Mouse (Mus musculus) small intestine, adult 2 months (tissue): ENCODE results near the gene Ulk4. TPM values are rescaled to one million over a fixed set of nuclear protein-coding genes. Genes with fewer than 3 reads are reported as not detected.

Source experiments
- H3K27ac ChIP-seq: fragments of 200-500 bp; 2 replicates; pipeline ENCODE4 v1.5.1; 2012; ENCODE audit warnings: low read depth, low read length, control low read depth, inconsistent platforms; ENCODE audit not compliant: insufficient read depth
- H3K27me3 ChIP-seq: fragments of 200-500 bp; 2 replicates; pipeline ENCODE4 v1.6.1; 2012; ENCODE audit warnings: mild to moderate bottlenecking, moderate library complexity, low read length, inconsistent platforms; ENCODE audit not compliant: control insufficient read depth, insufficient read depth
- H3K36me3 ChIP-seq: fragments of 200-500 bp; 2 replicates; pipeline ENCODE4 v1.6.1; 2012; ENCODE audit warnings: mild to moderate bottlenecking, low read length, control low read depth, inconsistent platforms; ENCODE audit not compliant: control insufficient read depth, insufficient read depth
- H3K4me1 ChIP-seq: fragments of 200-500 bp; 2 replicates; pipeline ENCODE4 v1.6.1; 2012; ENCODE audit warnings: low read length, inconsistent platforms, mixed read lengths; ENCODE audit not compliant: control insufficient read depth, insufficient read depth, insufficient read length
- H3K4me3 ChIP-seq: fragments of 200-500 bp; 2 replicates; pipeline ENCODE4 v1.5.1; 2012; ENCODE audit warnings: low read depth, mild to moderate bottlenecking, control low read depth, inconsistent platforms, low read length, moderate library complexity
- CTCF ChIP-seq: fragments of 200-500 bp; IDR thresholded peaks from 2 replicates; pipeline ENCODE4 v1.5.1; 2012; ENCODE audit warnings: low read depth, mild to moderate bottlenecking, control low read depth, inconsistent platforms, low read length, moderate library complexity, mixed read lengths; ENCODE audit not compliant: insufficient replicate concordance, insufficient read length; ENCODE audit errors: extremely low read depth
- POLR2A ChIP-seq: fragments of 200-500 bp; IDR thresholded peaks from 2 replicates; pipeline ENCODE4 v1.6.1; 2012; ENCODE audit warnings: low read depth, mild to moderate bottlenecking, control low read depth, inconsistent platforms, low read length, moderate library complexity
- WGBS: fragments of 180-500 bp; shearing (Covaris S2); methylation state at CpG from one replicate; pipeline ENCODE4 v1.1.7; 2018; 5-methylcytosine and 5-hydroxymethylcytosine counted together
- polyA plus RNA-seq: library from polyadenylated mRNA; depleted of rRNA; stranded (reverse); fragments of >200 nt; gene quantifications from 2 replicates; pipeline ENCODE4 v1.2.3, GENCODE M21; 2012

Ulk4 gene
- polyA plus RNA-seq, 1 experiment: 0.65 TPM

- 54% methylated on average over 6 of the region's 6 CpGs for WGBS
- H3K4me3 ChIP-seq: no peak overlapping the region
- H3K27ac ChIP-seq: no peak overlapping the region
- no peaks in the 10 kb centered on the region for H3K36me3 ChIP-seq
- H3K27me3 ChIP-seq: no peaks in the 10 kb centered on the region
- no peaks in the 10 kb centered on the region for H3K4me1 ChIP-seq
- no peak for TF ChIP-seq POLR2A
- TF ChIP-seq CTCF: no peak
Observed at GRCm38 (mm10) chr9:121035296-121035695, 241.7 kb downstream of the Ulk4 start.

- Histone ChIP-seq H3K27me3 (no peaks in the 10 kb centered on the region), H3K4me1 (no peaks in the 10 kb centered on the region), H3K27ac (no peak overlapping the region), H3K36me3 (no peaks in the 10 kb centered on the region), H3K4me3 (no peak overlapping the region)
- no peak for TF ChIP-seq POLR2A
- TF ChIP-seq CTCF: no peak
- WGBS: 74% methylated on average over 4 of the region's 4 CpGs
Observed at GRCm38 (mm10) chr9:121033596-121033995, 243.4 kb downstream of the Ulk4 start.

DNA sequence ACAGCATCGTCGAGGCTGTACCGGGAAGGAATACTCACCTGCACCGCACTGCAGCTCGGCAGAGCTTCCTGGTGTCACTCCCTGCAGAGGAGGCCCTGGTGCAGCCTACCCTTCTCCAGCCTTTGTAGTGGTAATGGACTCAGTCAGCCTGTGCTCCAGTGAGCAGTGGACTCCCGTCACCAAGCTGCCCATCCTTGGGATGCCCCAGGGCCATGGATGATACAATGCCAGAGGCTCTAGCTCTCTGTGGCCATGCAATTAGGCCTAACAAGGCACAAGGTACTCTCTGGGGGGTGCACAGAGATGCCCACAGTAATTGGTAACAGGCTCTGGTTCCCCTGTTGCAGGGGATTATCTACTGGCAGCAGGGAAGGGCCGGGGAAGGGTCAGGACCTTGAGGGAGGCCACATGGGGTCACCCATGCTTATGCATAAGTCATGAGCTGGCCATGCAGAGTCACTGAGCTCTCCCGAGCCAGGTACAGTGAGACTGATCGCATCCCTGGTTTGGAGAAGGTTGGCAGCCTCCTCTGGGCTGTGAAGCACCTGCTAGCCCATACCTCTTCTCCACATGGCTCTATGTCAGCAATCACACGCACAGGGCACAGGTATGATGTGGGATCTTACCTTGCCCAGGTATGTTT lies 244.6 kb downstream of the Ulk4 start:
- Histone ChIP-seq H3K36me3 (no peaks in the 10 kb centered on the region), H3K4me3 (no peak overlapping the region), H3K27me3 (no peaks in the 10 kb centered on the region), H3K27ac (no peak overlapping the region), H3K4me1 (no peaks in the 10 kb centered on the region)
- 83% methylated on average over 10 of the region's 10 CpGs for WGBS
- no peak for TF ChIP-seq CTCF
- TF ChIP-seq POLR2A: no peak

DNA sequence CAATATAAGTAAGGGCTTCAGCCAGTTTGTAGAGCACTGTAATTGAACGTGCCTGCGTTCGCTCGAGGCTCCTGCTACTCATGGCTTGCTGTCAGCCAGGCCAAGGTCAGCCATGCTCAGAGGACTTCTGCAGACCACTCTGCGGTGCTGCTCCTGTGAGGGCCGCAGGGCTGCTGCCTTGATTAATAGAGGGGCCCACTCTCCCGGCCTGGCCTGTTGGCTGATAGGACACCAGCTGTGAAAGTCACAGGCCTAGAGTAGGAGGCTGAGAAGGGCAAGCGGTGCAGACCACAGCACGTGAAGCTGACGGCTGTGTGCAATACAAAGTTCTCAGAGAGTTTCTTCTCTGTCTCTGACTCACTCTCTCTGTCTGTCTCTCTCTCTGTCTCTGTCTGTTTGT lies 246.0 kb downstream of the Ulk4 start:
- H3K27ac ChIP-seq: no peak overlapping the region

DNA sequence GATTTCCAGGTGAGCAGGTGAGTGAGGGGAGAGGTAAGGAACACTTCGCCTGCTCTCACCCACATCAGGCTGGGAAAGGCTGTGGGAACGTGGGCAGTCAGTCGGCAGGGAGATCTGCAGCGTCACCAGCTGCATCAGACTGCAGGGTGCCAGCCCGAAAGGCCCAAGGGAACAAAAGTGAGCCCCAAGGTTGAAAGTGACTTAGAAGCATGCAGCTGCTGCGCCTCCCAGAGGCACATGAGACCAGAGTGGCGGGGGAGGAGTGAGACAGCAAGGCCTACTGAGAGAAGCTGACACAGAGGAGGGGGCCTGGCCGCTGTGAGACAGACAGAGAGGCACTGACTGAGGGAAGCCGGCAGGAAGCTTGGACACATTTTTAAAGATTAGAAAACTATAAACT lies 247.2 kb downstream of the Ulk4 start:
- no peak overlapping the region for H3K27ac ChIP-seq
- no peaks in the 10 kb centered on the region for H3K4me1 ChIP-seq
- H3K4me3 ChIP-seq: no peak overlapping the region
- 72% methylated on average over 9 of the region's 9 CpGs for WGBS
- H3K27me3 ChIP-seq: no peaks in the 10 kb centered on the region
- H3K36me3 ChIP-seq: no peaks in the 10 kb centered on the region
- no peak for TF ChIP-seq CTCF
- TF ChIP-seq POLR2A: no peak

More for the DNA sequence above, 246.0 kb downstream of the Ulk4 start:
- WGBS: 70% methylated on average over 10 of the region's 10 CpGs
- no peak overlapping the region for H3K4me3 ChIP-seq
- TF ChIP-seq POLR2A (no peak), CTCF (no peak)
- no peaks in the 10 kb centered on the region for H3K4me1 ChIP-seq
- H3K27me3 ChIP-seq: no peaks in the 10 kb centered on the region
- no peaks in the 10 kb centered on the region for H3K36me3 ChIP-seq

- no peak overlapping the region for H3K27ac ChIP-seq
- H3K36me3 ChIP-seq: no peaks in the 10 kb centered on the region
- no peaks in the 10 kb centered on the region for H3K4me1 ChIP-seq
- H3K4me3 ChIP-seq: no peak overlapping the region
- TF ChIP-seq CTCF (no peak), POLR2A (no peak)
- no peaks in the 10 kb centered on the region for H3K27me3 ChIP-seq
- 65% methylated on average over 14 of the region's 14 CpGs for WGBS
Observed at GRCm38 (mm10) chr9:121023526-121024264, 253.3 kb downstream of the Ulk4 start.

DNA sequence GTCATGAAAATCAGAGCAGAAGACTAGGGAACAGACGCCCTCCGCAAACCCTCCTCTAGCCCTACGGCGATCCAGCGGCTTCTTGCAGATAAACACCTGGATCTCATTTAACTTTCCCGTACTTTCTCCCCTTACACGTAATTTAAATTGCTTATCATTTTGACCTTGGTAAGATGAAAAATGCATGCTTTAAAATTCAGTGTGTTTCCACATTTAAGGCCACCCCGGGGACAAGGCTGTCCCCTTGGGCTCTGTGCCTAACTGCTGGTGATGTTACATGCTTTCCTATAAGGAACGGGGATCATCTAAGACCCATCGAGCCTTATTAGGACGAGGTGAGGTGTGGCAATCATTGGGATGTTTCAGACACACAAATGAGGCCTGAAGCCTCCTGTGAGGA lies 256.6 kb downstream of the Ulk4 start:
- H3K27ac ChIP-seq: no peak overlapping the region
- H3K4me1 ChIP-seq: no peaks in the 10 kb centered on the region
- H3K27me3 ChIP-seq: no peaks in the 10 kb centered on the region
- WGBS: 74% methylated on average over 11 of the region's 11 CpGs
- TF ChIP-seq POLR2A (no peak), CTCF (no peak)
- no peaks in the 10 kb centered on the region for H3K36me3 ChIP-seq
- H3K4me3 ChIP-seq: no peak overlapping the region
